Mouse (Mus musculus): ENCODE results near the gene Antxr1.

The Antxr1 gene

GRCm38 (mm10) chr6:87287251-87287650, 48.4 kb downstream of the Antxr1 start:
- no peak for DNase-seq

DNA sequence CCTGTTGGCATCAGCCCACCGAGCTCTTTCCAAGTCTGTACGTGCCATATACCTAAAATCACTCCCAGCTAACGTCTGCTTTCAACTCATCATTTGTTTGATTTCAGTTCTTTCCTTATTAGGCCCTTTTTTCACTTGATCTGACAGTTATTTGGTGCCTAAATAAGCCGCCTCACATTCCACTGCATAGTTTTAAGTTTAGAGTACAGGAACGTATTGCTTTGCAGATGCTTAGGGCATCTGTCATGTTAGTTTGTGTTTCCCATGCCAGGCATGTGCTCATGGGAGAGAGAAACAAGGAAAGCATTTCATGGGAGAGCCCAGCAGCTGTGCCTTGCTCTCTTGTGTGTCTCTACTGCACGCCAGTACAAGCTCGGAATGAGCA, 50.3 kb downstream of the Antxr1 start:
- DNase-seq = no peak

GRCm38 (mm10) chr6:87284716-87285364, 50.8 kb downstream of the Antxr1 start:
- DNase-seq = no peak

DNA sequence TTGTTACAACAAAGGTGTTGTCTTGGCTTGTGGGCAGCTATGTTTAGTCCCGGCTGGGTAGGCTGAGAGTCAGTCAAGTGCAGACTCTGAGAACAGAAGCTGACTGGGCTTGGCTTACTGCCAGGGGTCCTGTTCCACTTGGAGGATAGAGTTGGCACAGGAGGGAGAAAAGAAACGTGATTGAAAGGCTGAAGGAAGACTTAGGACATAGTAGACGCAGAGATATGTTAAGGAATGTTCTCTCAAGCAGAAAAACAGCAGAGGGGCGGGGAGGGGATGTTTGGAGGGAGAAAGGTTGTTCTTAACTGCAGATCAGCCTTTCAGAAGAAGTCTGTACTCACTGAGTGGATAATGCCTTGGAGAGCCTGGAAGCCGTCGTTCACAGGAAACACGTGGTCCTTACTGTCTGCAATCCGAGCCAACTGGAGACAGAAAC, 53.3 kb downstream of the Antxr1 start:
- DNase-seq = no peak

GRCm38 (mm10) chr6:87281771-87282170, 53.9 kb downstream of the Antxr1 start:
- no peak for DNase-seq

DNA sequence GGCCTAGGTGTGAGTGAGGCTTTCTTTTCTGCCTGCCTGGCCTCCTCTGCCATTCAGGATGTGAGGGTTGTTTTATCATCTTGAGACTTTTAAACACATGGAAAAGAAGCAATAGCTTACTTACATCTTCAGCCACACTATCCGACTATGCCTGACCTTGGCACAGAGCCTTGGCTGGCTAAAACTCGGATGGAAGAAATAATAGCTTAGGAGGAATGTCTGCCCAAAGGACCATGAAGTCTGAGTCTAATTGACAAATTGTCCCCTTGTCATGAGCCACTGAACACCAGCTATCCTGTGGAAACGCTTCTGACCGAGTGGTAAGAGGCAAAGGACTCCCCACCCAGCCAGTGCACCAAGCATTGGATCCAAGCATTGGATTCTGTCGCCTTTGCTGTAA, 57.5 kb downstream of the Antxr1 start:
- no peak for DNase-seq

DNA sequence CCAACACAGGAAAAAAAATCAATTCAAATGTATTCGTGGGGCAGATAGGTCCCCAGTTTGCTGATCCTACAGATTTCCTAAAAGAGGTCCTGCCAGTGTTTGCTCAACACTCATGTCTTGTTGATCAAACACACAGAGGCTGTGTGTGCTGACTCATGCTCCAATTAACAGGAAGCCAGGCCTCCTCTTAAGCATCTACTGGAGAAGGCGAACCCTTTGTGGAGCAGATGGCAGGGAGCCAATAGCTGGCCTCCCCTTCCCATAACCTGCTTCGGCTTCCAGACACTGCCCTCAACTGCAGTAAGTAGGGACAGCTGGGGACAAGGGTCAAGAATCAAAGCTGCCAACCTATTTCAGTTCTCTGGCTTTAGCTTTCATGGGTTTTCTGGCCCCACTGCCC, 58.1 kb downstream of the Antxr1 start:
- no peak for DNase-seq

DNA sequence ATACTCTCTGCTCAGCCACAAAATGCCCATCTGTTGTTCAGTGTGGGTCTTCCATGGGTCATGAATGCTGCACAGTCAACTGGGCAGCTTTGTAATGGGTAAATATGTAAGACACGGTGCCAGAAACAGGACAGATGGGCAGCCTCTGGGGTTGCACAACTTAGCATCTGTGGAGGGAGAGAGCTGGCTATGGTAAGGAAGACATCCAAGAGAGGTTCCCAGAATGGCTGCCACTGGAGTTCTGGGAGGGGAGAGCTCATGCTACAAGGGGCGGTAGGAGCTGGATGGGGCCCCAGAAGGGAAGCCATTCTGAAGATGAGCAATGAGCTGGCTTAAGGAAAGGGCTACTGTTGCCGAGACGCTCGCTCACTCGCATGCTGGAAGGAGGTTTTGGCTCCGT, 58.7 kb downstream of the Antxr1 start:
- DNase-seq = no peak

GRCm38 (mm10) chr6:87274779-87275178, 60.8 kb downstream of the Antxr1 start:
- peak; percentile 16 to 17 for DNase-seq

- no peak for DNase-seq
These were observed 61.8 kb downstream of the Antxr1 start for GRCm38 (mm10) chr6:87273791-87274190.

- no peak for DNase-seq
These were observed 62.5 kb downstream of the Antxr1 start for GRCm38 (mm10) chr6:87273141-87273540.

- no peak for DNase-seq
These were observed 63.4 kb downstream of the Antxr1 start for GRCm38 (mm10) chr6:87272202-87272601.

GRCm38 (mm10) chr6:87270452-87270851, 65.2 kb downstream of the Antxr1 start:
- DNase-seq = no peak

- no peak for DNase-seq
These were observed 65.7 kb downstream of the Antxr1 start for GRCm38 (mm10) chr6:87269950-87270349.

DNA sequence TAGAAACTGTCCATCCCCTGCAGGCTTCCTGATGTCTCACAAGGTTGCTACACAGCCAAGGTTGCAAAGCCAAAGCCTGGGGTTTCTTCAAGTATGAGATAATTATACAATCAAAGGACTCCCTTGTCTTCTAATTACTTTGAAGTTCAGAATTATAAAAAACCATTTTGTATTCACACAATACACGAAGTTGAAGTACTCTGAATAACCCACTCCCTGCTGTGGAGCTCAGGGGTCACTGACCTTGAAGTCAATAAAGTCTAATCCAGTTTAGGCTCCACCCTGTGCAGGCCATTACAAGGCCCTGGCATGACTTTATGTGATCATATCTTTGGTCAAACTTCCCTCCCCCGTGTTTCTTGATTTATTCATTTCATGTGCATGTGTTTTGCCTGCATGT, 73.0 kb downstream of the Antxr1 start:
- no peak for DNase-seq

GRCm38 (mm10) chr6:87258976-87259375, 76.6 kb downstream of the Antxr1 start:
- no peak for DNase-seq

DNA sequence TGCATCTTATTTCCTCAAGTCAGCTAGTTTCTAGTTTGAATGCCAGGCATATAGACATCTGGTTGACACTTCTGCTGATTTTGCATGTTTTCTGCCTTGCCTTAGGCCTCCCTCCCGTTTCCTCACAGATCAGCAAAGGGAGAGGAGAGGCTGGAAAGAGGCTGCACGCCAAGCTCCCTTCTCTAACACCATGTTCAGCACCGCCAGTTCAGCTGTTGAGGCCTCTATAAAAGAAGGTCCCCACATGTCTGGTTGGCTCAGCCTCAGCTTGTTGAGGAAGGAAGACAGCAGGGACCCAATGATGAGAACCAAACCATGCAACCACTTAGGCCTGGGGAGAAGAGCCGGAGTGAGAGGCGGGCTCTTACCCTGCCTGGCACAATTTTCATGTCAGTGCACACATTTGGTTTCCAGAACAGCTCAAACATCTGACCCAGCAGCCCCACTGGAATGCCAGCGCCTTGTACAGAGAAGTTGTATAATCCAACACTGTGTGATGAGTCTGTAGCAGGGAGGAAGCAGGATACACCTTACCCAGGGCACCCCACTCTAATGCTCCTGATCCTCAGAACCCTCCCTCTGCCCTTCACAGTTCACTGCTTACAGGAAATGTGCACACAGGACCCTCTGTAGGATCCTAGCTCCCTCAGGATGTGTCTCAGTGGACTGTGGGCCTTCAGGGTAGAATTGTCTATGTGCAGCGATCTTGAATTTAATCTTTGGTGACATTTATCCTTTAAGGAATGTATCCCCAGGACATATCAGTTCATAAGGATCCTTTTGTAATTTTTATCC, 77.4 kb downstream of the Antxr1 start:
- DNase-seq = no peak

GRCm38 (mm10) chr6:87257471-87257870, 78.2 kb downstream of the Antxr1 start:
- no peak for DNase-seq

GRCm38 (mm10) chr6:87255668-87256067, 80.0 kb downstream of the Antxr1 start:
- DNase-seq = no peak

DNA sequence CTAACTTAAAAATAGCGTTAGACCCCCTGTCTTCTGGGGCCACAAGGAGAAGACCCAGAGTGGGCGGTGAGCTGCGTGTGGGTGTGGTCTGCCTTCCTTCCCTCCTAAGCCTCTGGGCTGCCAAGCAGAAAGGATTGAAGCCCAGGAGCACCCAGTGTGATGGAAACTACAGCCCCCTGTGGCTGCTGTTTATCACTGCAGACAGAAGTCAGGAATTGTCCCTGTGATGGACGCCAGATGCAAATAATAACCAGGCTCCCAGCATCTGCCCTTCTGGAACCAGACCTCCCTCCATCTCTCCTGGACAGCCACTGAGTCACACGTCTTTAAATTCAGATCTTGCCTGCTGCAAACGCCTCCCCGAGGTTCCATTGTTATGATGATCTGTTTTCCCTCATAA, 80.9 kb downstream of the Antxr1 start:
- DNase-seq = no peak

DNA sequence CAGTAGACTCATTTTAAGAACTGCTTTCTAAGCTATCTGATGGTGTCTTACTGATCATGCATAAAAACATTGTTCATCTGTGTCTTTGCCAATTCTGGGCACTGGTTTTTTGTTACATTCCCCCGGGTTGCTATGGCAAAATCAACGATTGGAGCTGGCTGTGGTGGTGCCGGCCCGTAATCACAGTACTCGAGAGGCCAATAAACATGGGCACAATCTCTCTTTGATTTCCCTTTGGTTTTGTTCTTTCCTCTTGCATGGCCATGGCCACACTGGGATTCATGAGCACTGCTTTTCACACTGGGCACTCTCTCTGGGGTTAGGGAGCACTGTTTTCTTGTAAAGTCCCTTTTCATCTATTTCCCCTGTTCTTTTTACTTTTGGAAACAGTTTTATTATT, 83.9 kb downstream of the Antxr1 start:
- DNase-seq = no peak

DNA sequence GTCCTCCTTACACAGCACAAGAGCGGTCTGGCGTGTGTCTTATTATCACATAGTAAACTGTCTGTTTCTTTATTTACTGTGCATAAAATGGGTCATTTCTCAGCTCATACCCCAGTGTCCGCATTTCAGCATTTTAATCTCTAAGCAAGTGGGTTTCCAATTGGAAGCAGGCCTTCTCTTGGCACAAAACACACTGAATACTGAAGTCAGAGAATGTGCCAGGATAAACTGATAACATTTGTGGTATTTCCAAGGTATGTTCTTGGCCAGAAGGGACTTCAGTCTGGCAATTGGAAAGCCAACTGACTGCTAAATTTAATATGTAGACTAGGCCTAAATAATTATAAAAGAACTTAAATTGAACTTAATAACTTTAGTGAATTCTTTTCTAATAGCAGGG, 84.9 kb downstream of the Antxr1 start:
- no peak for DNase-seq

DNA sequence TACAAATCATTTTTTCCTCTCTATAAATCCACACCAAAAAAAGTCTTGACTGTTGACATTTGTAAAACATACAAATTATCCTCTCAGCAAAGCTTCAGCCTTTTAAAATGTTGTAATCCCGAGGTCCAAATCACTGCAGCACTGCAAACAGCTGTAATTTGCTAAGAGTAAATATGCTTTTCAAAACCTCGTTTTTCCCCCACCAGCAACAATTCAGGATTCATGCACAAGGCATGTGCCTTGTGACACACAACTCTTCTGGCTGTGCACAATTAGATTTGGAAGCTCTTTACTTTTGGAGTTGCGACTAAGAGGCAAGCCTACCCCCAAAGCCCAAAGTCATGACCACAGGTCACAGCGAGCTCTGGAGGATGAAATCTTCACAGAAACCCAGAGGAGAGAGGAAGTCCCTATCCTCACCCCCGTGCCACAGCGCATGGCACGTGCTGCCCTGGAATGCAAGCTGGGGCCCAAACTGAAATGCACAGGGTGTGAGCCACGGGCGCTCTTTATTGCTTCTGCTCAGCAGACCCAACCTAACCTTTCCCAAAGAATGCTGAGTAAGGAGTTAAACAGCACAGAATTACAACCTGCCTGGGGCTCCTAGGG, 87.3 kb downstream of the Antxr1 start:
- DNase-seq = no peak
